Mouse (Mus musculus): Measurements from ENCODE around the gene Tmem9. TPM values are rescaled to one million over a fixed set of nuclear protein-coding genes. Genes with fewer than 3 reads are reported as not detected.

Tmem9 gene
- polyA plus RNA-seq, 1 experiment from 2014 or later: 89.4 TPM

- Histone ChIP-seq H3K27ac (ENCODE audit: low read depth, low read length) (no peak overlapping the region), H3K4me3 (ENCODE audit: low read depth, low read length) (no peak overlapping the region), H3K9ac (ENCODE audit: low read length) (no peak overlapping the region), H3K4me2 (ENCODE audit: low read depth, low read length, severe bottlenecking) (no peak overlapping the region), H3K9me3 (ENCODE audit: control insufficient read depth, low read length) (no peaks in the 10 kb centered on the region; the same call in 1 of the 2 replicates), H3K4me1 (replicated peaks; ENCODE audit: control insufficient read depth, insufficient read depth, low read length) (no peaks in the 10 kb centered on the region), H3K27me3 (ENCODE audit: control insufficient read depth, insufficient read depth, low read length) (no peaks in the 10 kb centered on the region), H3K36me3 (ENCODE audit: control insufficient read depth, insufficient read depth, low read length) (no peaks in the 10 kb centered on the region)
- DNase-seq (ENCODE audit: low spot score) (no peak), ATAC-seq (replicated peaks; ENCODE audit: low FRiP score) (no peak)
- 80% methylated on average over 4 of the region's 4 CpGs for WGBS
These were observed 14.5 kb upstream of the Tmem9 start for GRCm38 (mm10) chr1:135993470-135993869.

DNA sequence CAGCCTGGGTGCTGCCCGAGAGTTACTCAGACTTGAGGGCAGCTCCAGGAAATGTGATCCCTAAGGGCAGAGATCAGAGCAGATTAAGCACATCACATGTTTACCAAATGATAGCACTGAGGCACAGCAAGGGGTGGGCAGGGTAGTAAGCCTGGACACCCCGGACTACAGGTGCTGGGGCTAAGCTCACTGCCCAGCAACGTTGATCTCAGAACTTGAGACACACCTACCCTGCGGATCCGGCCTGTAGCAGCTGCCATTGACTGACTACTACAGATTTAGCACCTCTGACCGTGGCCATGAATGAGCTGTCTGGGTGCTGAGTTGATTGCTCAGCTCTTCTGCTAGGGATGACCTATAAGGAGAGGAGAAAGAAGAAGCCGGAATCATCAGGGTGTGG is 10.4 kb upstream of the Tmem9 start:
- H3K4me1 ChIP-seq (replicated peaks; ENCODE audit: control insufficient read depth, insufficient read depth, low read length): no peaks in the 10 kb centered on the region
- no peak overlapping the region for H3K27ac ChIP-seq (ENCODE audit: low read depth, low read length)
- no peak overlapping the region for H3K4me3 ChIP-seq (ENCODE audit: low read depth, low read length)
- no peak overlapping the region for H3K9ac ChIP-seq (ENCODE audit: low read length)
- H3K27me3 ChIP-seq (ENCODE audit: control insufficient read depth, insufficient read depth, low read length): no peaks in the 10 kb centered on the region
- 76% methylated on average over 7 of the region's 7 CpGs for WGBS
- H3K9me3 ChIP-seq (ENCODE audit: control insufficient read depth, low read length): no peaks in the 10 kb centered on the region
- DNase-seq (ENCODE audit: low spot score) (no peak), ATAC-seq (replicated peaks; ENCODE audit: low FRiP score) (no peak)
- no peaks in the 10 kb centered on the region for H3K36me3 ChIP-seq (ENCODE audit: control insufficient read depth, insufficient read depth, low read length)
- no peak overlapping the region for H3K4me2 ChIP-seq (ENCODE audit: low read depth, low read length, severe bottlenecking)

- Histone ChIP-seq H3K27me3 (ENCODE audit: control insufficient read depth, insufficient read depth, low read length) (no peaks in the 10 kb centered on the region), H3K9ac (ENCODE audit: low read length) (no peak overlapping the region), H3K27ac (ENCODE audit: low read depth, low read length) (no peak overlapping the region), H3K4me2 (ENCODE audit: low read depth, low read length, severe bottlenecking) (no peak overlapping the region), H3K36me3 (ENCODE audit: control insufficient read depth, insufficient read depth, low read length) (no peaks in the 10 kb centered on the region), H3K4me1 (replicated peaks; ENCODE audit: control insufficient read depth, insufficient read depth, low read length) (no peaks in the 10 kb centered on the region), H3K9me3 (ENCODE audit: control insufficient read depth, low read length) (no peaks in the 10 kb centered on the region), H3K4me3 (ENCODE audit: low read depth, low read length) (no peak overlapping the region)
- WGBS: 62% methylated on average over 8 of the region's 8 CpGs
- ATAC-seq (replicated peaks; ENCODE audit: low FRiP score) (no peak), DNase-seq (ENCODE audit: low spot score) (no peak)
These were observed 8.1 kb upstream of the Tmem9 start for GRCm38 (mm10) chr1:135999720-136000287.

DNA sequence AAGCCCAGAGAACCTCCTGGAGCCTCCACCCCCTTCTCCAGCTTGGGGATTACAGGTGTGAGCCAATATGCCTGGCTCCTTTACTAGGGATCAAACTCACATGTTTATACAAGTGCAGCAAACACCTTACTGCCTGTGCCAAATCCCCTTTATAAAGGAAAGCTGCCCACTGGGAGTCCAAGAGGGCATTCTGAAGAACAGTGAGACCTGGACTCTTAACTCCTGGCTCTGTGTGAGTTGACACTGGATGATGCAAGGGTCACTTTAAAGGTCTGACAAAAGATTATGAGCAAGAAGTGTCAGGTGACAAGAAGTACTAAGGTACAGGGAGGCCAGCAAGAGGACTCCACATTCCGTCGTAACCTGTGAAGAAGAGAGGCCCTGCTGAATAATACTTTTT is 6.5 kb upstream of the Tmem9 start:
- Histone ChIP-seq H3K27me3 (ENCODE audit: control insufficient read depth, insufficient read depth, low read length) (peaks cover 2% of the 10 kb centered on the region; the same call in 1 of the 2 replicates), H3K4me2 (ENCODE audit: low read depth, low read length, severe bottlenecking) (no peak overlapping the region), H3K4me1 (replicated peaks; ENCODE audit: control insufficient read depth, insufficient read depth, low read length) (no peaks in the 10 kb centered on the region), H3K4me3 (ENCODE audit: low read depth, low read length) (no peak overlapping the region), H3K36me3 (ENCODE audit: control insufficient read depth, insufficient read depth, low read length) (no peaks in the 10 kb centered on the region), H3K9me3 (ENCODE audit: control insufficient read depth, low read length) (no peaks in the 10 kb centered on the region), H3K9ac (ENCODE audit: low read length) (no peak overlapping the region), H3K27ac (ENCODE audit: low read depth, low read length) (no peak overlapping the region)
- 94% methylated on average over 2 of the region's 2 CpGs for WGBS
- DNase-seq (ENCODE audit: low spot score): no peak
- no peak for ATAC-seq (replicated peaks; ENCODE audit: low FRiP score)

GRCm38 (mm10) chr1:136006292-136006748 is 1.6 kb upstream of the Tmem9 start, which contains the start of gene Igfn1:
Gene Igfn1 (minus strand): TSS chr1:136006342.
- ATAC-seq (replicated peaks; ENCODE audit: low FRiP score) (no peak), DNase-seq (ENCODE audit: low spot score) (no peak)
- Histone ChIP-seq H3K9me3 (ENCODE audit: control insufficient read depth, low read length) (no peaks in the 10 kb centered on the region), H3K4me3 (ENCODE audit: low read depth, low read length) (peak within 1 kb of the TSS; percentile 34; the same call in 1 of the 2 replicates), H3K4me1 (replicated peaks; ENCODE audit: control insufficient read depth, insufficient read depth, low read length) (0 out of 2 replicates have a peak, but pooled peaks cover 3% of the 10 kb centered on the region), H3K4me2 (ENCODE audit: low read depth, low read length, severe bottlenecking) (peak within 1 kb of the TSS; percentile 78; the same call in 1 of the 2 replicates), H3K36me3 (ENCODE audit: control insufficient read depth, insufficient read depth, low read length) (no peaks in the 10 kb centered on the region), H3K9ac (ENCODE audit: low read length) (no peak within 1 kb of the TSS), H3K27me3 (ENCODE audit: control insufficient read depth, insufficient read depth, low read length) (peaks cover 5% of the 10 kb centered on the region; the same call in 1 of the 2 replicates), H3K27ac (ENCODE audit: low read depth, low read length) (no peak within 1 kb of the TSS)
- WGBS: 82% methylated on average over 3 of the region's 3 CpGs

DNA sequence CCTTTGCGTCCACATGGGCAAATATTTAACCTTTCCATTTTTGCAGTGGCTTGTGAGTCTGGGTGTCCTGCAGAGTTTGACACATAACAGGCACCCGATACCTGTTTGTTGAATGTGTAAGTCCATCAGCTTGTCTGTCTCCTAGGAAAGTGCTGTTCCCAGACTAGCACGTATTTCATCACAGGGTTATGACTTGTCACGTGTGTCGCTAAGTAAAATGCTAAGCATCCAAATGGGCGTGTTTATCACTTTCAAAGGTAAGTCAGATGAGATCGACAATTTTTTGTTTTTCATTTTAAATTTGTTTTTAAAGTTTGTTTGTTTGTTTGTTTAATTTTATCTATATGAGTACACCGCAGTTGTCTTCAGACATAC is 196 bp downstream of the Tmem9 start:
- Histone ChIP-seq H3K4me3 (ENCODE audit: low read depth, low read length) (peak overlapping the region; percentile 34), H3K4me1 (replicated peaks; ENCODE audit: control insufficient read depth, insufficient read depth, low read length) (0 out of 2 replicates have a peak, but pooled peaks cover 3% of the 10 kb centered on the region), H3K4me2 (ENCODE audit: low read depth, low read length, severe bottlenecking) (peak overlapping the region; percentile 78), H3K9me3 (ENCODE audit: control insufficient read depth, low read length) (no peaks in the 10 kb centered on the region), H3K27ac (ENCODE audit: low read depth, low read length) (no peak overlapping the region), H3K27me3 (ENCODE audit: control insufficient read depth, insufficient read depth, low read length) (peaks cover 5% of the 10 kb centered on the region; the same call in 1 of the 2 replicates), H3K9ac (ENCODE audit: low read length) (no peak overlapping the region), H3K36me3 (ENCODE audit: control insufficient read depth, insufficient read depth, low read length) (no peaks in the 10 kb centered on the region)
- DNase-seq (ENCODE audit: low spot score): no peak
- peak; percentile 24; the same call in 1 of the 2 replicates for ATAC-seq (replicated peaks; ENCODE audit: low FRiP score)
- WGBS: 25% methylated on average over 8 of the region's 8 CpGs

GRCm38 (mm10) chr1:136010247-136010646 is 2.3 kb downstream of the Tmem9 start:
- no peak overlapping the region for H3K27ac ChIP-seq (ENCODE audit: low read depth, low read length)
- no peak for DNase-seq (ENCODE audit: low spot score)
- H3K9me3 ChIP-seq (ENCODE audit: control insufficient read depth, low read length): no peaks in the 10 kb centered on the region
- H3K4me3 ChIP-seq (ENCODE audit: low read depth, low read length): no peak overlapping the region
- H3K4me1 ChIP-seq (replicated peaks; ENCODE audit: control insufficient read depth, insufficient read depth, low read length): 0 out of 2 replicates have a peak, but pooled peaks cover 3% of the 10 kb centered on the region
- 84% methylated on average over 4 of the region's 4 CpGs for WGBS
- H3K27me3 ChIP-seq (ENCODE audit: control insufficient read depth, insufficient read depth, low read length): peaks cover 5% of the 10 kb centered on the region; the same call in 1 of the 2 replicates
- ATAC-seq (replicated peaks; ENCODE audit: low FRiP score): no peak
- H3K9ac ChIP-seq (ENCODE audit: low read length): no peak overlapping the region
- H3K4me2 ChIP-seq (ENCODE audit: low read depth, low read length, severe bottlenecking): no peak overlapping the region
- no peaks in the 10 kb centered on the region for H3K36me3 ChIP-seq (ENCODE audit: control insufficient read depth, insufficient read depth, low read length)

- Histone ChIP-seq H3K27ac (ENCODE audit: low read depth, low read length) (no peak overlapping the region), H3K36me3 (ENCODE audit: control insufficient read depth, insufficient read depth, low read length) (no peaks in the 10 kb centered on the region), H3K9ac (ENCODE audit: low read length) (no peak overlapping the region), H3K27me3 (ENCODE audit: control insufficient read depth, insufficient read depth, low read length) (no peaks in the 10 kb centered on the region; the same call in 1 of the 2 replicates), H3K9me3 (ENCODE audit: control insufficient read depth, low read length) (no peaks in the 10 kb centered on the region), H3K4me3 (ENCODE audit: low read depth, low read length) (no peak overlapping the region), H3K4me2 (ENCODE audit: low read depth, low read length, severe bottlenecking) (no peak overlapping the region), H3K4me1 (replicated peaks; ENCODE audit: control insufficient read depth, insufficient read depth, low read length) (0 out of 2 replicates have a peak, but pooled peaks cover 2% of the 10 kb centered on the region)
- 77% methylated on average over 4 of the region's 4 CpGs for WGBS
- no peak for ATAC-seq (replicated peaks; ENCODE audit: low FRiP score)
- DNase-seq (ENCODE audit: low spot score): no peak
These were observed 5.6 kb downstream of the Tmem9 start for GRCm38 (mm10) chr1:136013513-136013912.
